In the genomic region with DNA sequence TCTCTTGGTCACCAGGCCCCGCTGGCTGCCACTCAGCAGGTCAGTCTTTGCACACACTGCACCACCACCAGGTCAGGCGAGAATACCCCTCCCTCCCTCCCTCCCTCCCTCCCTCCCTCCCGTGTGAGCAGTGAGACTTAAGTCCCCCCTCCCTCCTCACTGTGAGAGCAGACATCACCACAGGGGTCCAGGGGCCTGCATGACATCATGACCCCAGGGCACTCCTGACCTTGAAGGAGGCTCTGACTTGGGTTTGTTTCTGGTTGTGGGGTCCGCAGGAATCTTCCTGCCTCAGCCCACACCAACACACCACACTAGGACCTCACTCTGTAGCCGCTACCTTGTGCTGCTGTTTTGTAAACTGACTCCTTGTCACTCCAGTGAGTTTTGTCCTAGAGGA, we compare ENCODE assay signal across 30 mouse cellular contexts. TPM values are rescaled to one million over a fixed set of nuclear protein-coding genes. Genes with fewer than 3 reads are reported as not detected.
DNase-seq lines count a peak whose midpoint lies in the region; ATAC-seq and TF ChIP-seq lines count a peak whose summit lies in the region.
"Had no signal": no experiment of that assay in that cellular context is flagged by ENCODE, and none has a peak within 500 bp of the region (broad histone marks: within the 10 kb centered on the region; RNA-seq: fewer than 3 reads in every experiment).

No protein-coding gene starts in this region.

- no peaks in the 10 kb centered on the region for H3K9me3 ChIP-seq in lung, embryonic 15.5 days
- H3K9me3 ChIP-seq in liver, embryonic 15.5 days (replicated peaks): no peaks in the 10 kb centered on the region
- no peaks in the 10 kb centered on the region for H3K9me3 ChIP-seq in forebrain, embryonic 14.5 days (replicated peaks; ENCODE audit: control insufficient read depth, low read length)
- H3K9me3 ChIP-seq: embryonic facial prominence, embryonic 10.5 days; embryonic facial prominence, embryonic 13.5 days; forebrain, embryonic 10.5 days; forebrain, embryonic 13.5 days; heart, embryonic 12.5 days; heart, embryonic 15.5 days; hindbrain, embryonic 10.5 days; hindbrain, embryonic 13.5 days had no signal

- ATAC-seq in lung, embryonic 15.5 days (ENCODE audit: borderline replicate concordance, extremely low read depth, low FRiP score, low TSS enrichment): no peak
- no peak for ATAC-seq in liver, embryonic 15.5 days (ENCODE audit: insufficient read depth)
- no peak for ATAC-seq in forebrain, embryonic 14.5 days
- ATAC-seq: forebrain, embryonic 13.5 days; forebrain, postnatal 0 days; hindbrain, embryonic 16.5 days had no signal

- WGBS in kidney, adult 2 months: 73% methylated on average over 5 of the region's 5 CpGs
- WGBS in lung, embryonic 15.5 days: 67% methylated on average over 5 of the region's 5 CpGs
- WGBS in liver, embryonic 15.5 days (ENCODE audit: insufficient replicate concordance): 65% methylated on average over 5 of the region's 5 CpGs
- WGBS in forebrain, embryonic 14.5 days: 70% methylated on average over 5 of the region's 5 CpGs

- H3K4me1 ChIP-seq in kidney, adult 2 months (ENCODE audit: control insufficient read depth, insufficient read depth, low read length): no peaks in the 10 kb centered on the region; the same call in 1 of the 2 replicates
- H3K4me1 ChIP-seq in lung, embryonic 15.5 days: peaks cover 13% of the 10 kb centered on the region; the same call in 1 of the 2 replicates
- peaks cover 3% of the 10 kb centered on the region; the same call in 1 of the 2 replicates for H3K4me1 ChIP-seq in liver, embryonic 15.5 days (replicated peaks)
- H3K4me1 ChIP-seq in forebrain, embryonic 14.5 days (ENCODE audit: control insufficient read depth, insufficient read depth, low read length): no peaks in the 10 kb centered on the region
- H3K4me1 ChIP-seq: embryonic facial prominence, embryonic 10.5 days; heart, embryonic 12.5 days had no signal

- no peak for DNase-seq in kidney, adult 2 months
- no peak for DNase-seq in kidney, adult 8-10 months
- DNase-seq in lung, postnatal 4 days: no peak
- peak; percentile 54 for DNase-seq in R1 (ENCODE audit: low read depth, low spot score)
- DNase-seq in forebrain, embryonic 14.5 days (ENCODE audit: low spot score): no peak
- no peak for DNase-seq in frontal cortex, adult 2 months (ENCODE audit: extremely low spot score in 1 of 2, low spot score in 1 of 2)
- DNase-seq: adrenal gland, postnatal 10 days; adrenal gland, postnatal 36 days; cerebellum, adult 11-12 months; cerebellum, adult 8-10 months; cerebellum, postnatal 10 days; cerebellum, postnatal 36 days; embryo, embryonic 11 days; forebrain, postnatal 0 days; gastrocnemius, postnatal 25 days; heart, adult 18-20 months; heart, postnatal 10 days; heart, postnatal 36 days had no signal

- no peak overlapping the region for H3K4me3 ChIP-seq in kidney, adult 2 months (ENCODE audit: insufficient read depth, low read depth, low read length)
- no peak overlapping the region for H3K4me3 ChIP-seq in lung, embryonic 15.5 days
- H3K4me3 ChIP-seq in liver, embryonic 15.5 days (replicated peaks): no peak overlapping the region
- H3K4me3 ChIP-seq in forebrain, embryonic 14.5 days (ENCODE audit: low read depth, low read length): no peak overlapping the region
- H3K4me3 ChIP-seq: embryonic facial prominence, embryonic 10.5 days; embryonic facial prominence, embryonic 13.5 days; erythroblast, embryonic 14.5 days; forebrain, embryonic 10.5 days; forebrain, embryonic 13.5 days; heart, embryonic 12.5 days; heart, embryonic 15.5 days; hindbrain, embryonic 10.5 days; hindbrain, embryonic 13.5 days had no signal

- H3K4me2 ChIP-seq in lung, embryonic 15.5 days: no peak overlapping the region
- no peak overlapping the region for H3K4me2 ChIP-seq in liver, embryonic 15.5 days
- no peak overlapping the region for H3K4me2 ChIP-seq in forebrain, embryonic 14.5 days (ENCODE audit: low read length)
- H3K4me2 ChIP-seq: embryonic facial prominence, embryonic 13.5 days; forebrain, embryonic 13.5 days; heart, embryonic 12.5 days; heart, embryonic 15.5 days; hindbrain, embryonic 13.5 days had no signal

- no peaks in the 10 kb centered on the region for H3K36me3 ChIP-seq in kidney, adult 2 months (ENCODE audit: control insufficient read depth, insufficient read depth, low read length)
- H3K36me3 ChIP-seq in lung, embryonic 15.5 days: peaks cover 15% of the 10 kb centered on the region; the same call in 1 of the 2 replicates
- H3K36me3 ChIP-seq in liver, embryonic 15.5 days (replicated peaks): no peaks in the 10 kb centered on the region
- peaks cover 56% of the 10 kb centered on the region for H3K36me3 ChIP-seq in forebrain, embryonic 14.5 days (ENCODE audit: control insufficient read depth, insufficient read depth, low read length)

- no peaks in the 10 kb centered on the region for H3K27me3 ChIP-seq in kidney, adult 2 months (replicated peaks; ENCODE audit: control insufficient read depth, insufficient read depth, low read length)
- no peaks in the 10 kb centered on the region for H3K27me3 ChIP-seq in lung, embryonic 15.5 days
- no peaks in the 10 kb centered on the region for H3K27me3 ChIP-seq in liver, embryonic 15.5 days
- no peaks in the 10 kb centered on the region for H3K27me3 ChIP-seq in forebrain, embryonic 14.5 days (replicated peaks; ENCODE audit: control insufficient read depth, insufficient read depth, low read length)
- H3K27me3 ChIP-seq: embryonic facial prominence, embryonic 13.5 days; forebrain, embryonic 13.5 days; hindbrain, embryonic 13.5 days had no signal

- no peak for TF ChIP-seq POLR2A in kidney, adult 2 months (IDR thresholded peaks at IDR 0.05; ENCODE audit: low read depth, low read length)

- peak overlapping the region; percentile 80; the same call in 1 of the 2 replicates for H3K27ac ChIP-seq in kidney, adult 2 months (ENCODE audit: insufficient read depth, low read depth, low read length)
- peak overlapping the region; percentile 8; the same call in 1 of the 2 replicates for H3K27ac ChIP-seq in lung, embryonic 15.5 days
- 0 out of 2 replicates have a peak overlapping the region, but pooled peaks have one; percentile 56 for H3K27ac ChIP-seq in liver, embryonic 15.5 days (replicated peaks)
- H3K27ac ChIP-seq in forebrain, embryonic 14.5 days (ENCODE audit: low read depth, low read length): no peak overlapping the region
- H3K27ac ChIP-seq: embryonic facial prominence, embryonic 10.5 days; embryonic facial prominence, embryonic 13.5 days; forebrain, embryonic 10.5 days; forebrain, embryonic 13.5 days; heart, embryonic 15.5 days; hindbrain, embryonic 10.5 days; hindbrain, embryonic 13.5 days had no signal

- no peak for TF ChIP-seq CTCF in kidney, adult 2 months (conservative IDR thresholded peaks at IDR 0.05; ENCODE audit: insufficient read depth, insufficient read length, low read depth, low read length)

- no peak overlapping the region for H3K9ac ChIP-seq in lung, embryonic 15.5 days
- H3K9ac ChIP-seq in liver, embryonic 15.5 days: no peak overlapping the region
- H3K9ac ChIP-seq in forebrain, embryonic 14.5 days (ENCODE audit: low read length): no peak overlapping the region
- H3K9ac ChIP-seq: embryonic facial prominence, embryonic 13.5 days; forebrain, embryonic 13.5 days; forebrain, postnatal 0 days; heart, embryonic 12.5 days; heart, embryonic 15.5 days; hindbrain, embryonic 13.5 days had no signal

RNA-seq across cellular contexts. Expression of gene Pitpnb, which starts 43.0 kb away (rescaled TPM):
- 47.4 and 54.1 TPM in 2 replicates for polyA plus RNA-seq in kidney, adult 2 months (2012; rRNA removed)
- polyA plus RNA-seq in lung, embryonic 15.5 days (2015; fragmentation: Nextera tagmentation; extraction: Ambion mirVana): 104 and 110 TPM in 2 replicates
- polyA plus RNA-seq in liver, embryonic 15.5 days (2015; fragmentation: Nextera tagmentation; extraction: Ambion mirVana): 33.3 and 36.0 TPM in 2 replicates
- polyA plus RNA-seq in forebrain, embryonic 14.5 days (2014; fragmentation: Nextera tagmentation; extraction: Ambion mirVana): 102 and 105 TPM in 2 replicates
- 68.4 and 74.6 TPM in 2 replicates for polyA plus RNA-seq in frontal cortex, adult 2 months (2012; rRNA removed)
